Mouse (Mus musculus) E14TG2a.4 (cell line): ENCODE data around the gene Tchh.
"Not testable (repeated sequence)": the region's sequence is repeated elsewhere in the genome, so short reads cannot be mapped to it uniquely, and the experiment has no call there.

ENCODE experiments used
- H3K27me3 ChIP-seq: 2 replicates; pipeline ENCODE4 v1.6.1; 2014; ENCODE audit warnings: low read length, control low read depth; ENCODE audit not compliant: insufficient read depth
- H3K36me3 ChIP-seq: 2 replicates; pipeline ENCODE4 v1.6.1; 2014; ENCODE audit warnings: low read length, control low read depth; ENCODE audit not compliant: insufficient read depth
- H3K4me1 ChIP-seq: replicated peaks from 2 replicates; pipeline ENCODE4 v1.6.1; 2014; ENCODE audit warnings: low read depth, low read length, control low read depth
- H3K4me3 ChIP-seq: replicated peaks from 2 replicates; pipeline ENCODE4 v1.5.1; 2014; ENCODE audit warnings: mild to moderate bottlenecking, low read length
- H3K9me3 ChIP-seq: 2 replicates; pipeline ENCODE4 v1.6.1; 2014; ENCODE audit warnings: low read length, control low read depth
- CTCF ChIP-seq: conservative IDR thresholded peaks from 2 replicates; pipeline ENCODE4 v1.5.1; 2014; ENCODE audit warnings: low read length
- NANOG ChIP-seq: IDR thresholded peaks from 2 replicates; pipeline ENCODE4 v1.6.1; 2014; ENCODE audit warnings: borderline replicate concordance, low read length, mixed read lengths
- POU5F1 ChIP-seq: IDR thresholded peaks from 2 replicates; pipeline ENCODE4 v1.6.1; 2014; ENCODE audit warnings: low read length, borderline replicate concordance

The Tchh gene

DNA sequence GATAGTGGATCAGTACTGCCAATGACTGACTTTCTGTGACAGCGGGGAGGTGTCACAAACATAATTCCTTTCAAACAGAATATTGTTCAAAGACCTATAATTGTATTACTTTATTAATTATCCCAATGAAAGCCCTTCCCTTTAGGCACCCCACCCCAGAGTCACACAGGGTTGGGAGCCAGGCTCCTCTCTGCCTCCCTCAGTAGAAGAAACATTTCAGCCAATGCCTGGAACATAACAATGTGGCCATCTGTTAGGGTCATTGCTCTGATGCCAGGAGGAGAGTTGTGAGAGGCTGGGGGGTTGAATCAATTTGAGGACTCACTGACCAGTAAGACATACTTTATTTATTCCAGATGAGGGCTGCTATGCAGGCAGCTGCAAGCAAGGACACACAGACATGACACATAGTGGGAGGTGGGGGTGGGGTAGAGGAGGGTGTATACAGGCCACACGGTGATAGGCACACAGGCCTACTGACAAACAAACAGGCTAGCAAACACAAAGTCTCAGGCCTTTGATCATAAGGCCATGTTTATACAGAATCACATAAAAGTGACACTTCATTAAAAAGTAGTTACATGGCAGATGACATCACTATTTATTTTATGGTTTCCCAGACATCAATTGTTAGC is 40.0 kb downstream of the Tchh start:
- Histone ChIP-seq H3K4me3 (no peak overlapping the region), H3K9me3 (no peaks in the 10 kb centered on the region), H3K27me3 (no peaks in the 10 kb centered on the region), H3K36me3 (no peaks in the 10 kb centered on the region), H3K4me1 (no peaks in the 10 kb centered on the region)
- TF ChIP-seq CTCF (no peak), POU5F1 (no peak), NANOG (no peak)

GRCm38 (mm10) chr3:93485611-93486010 is 43.5 kb downstream of the Tchh start:
- H3K4me1 ChIP-seq: no peaks in the 10 kb centered on the region
- no peak for TF ChIP-seq POU5F1
- no peak for TF ChIP-seq NANOG
- TF ChIP-seq CTCF: no peak

DNA sequence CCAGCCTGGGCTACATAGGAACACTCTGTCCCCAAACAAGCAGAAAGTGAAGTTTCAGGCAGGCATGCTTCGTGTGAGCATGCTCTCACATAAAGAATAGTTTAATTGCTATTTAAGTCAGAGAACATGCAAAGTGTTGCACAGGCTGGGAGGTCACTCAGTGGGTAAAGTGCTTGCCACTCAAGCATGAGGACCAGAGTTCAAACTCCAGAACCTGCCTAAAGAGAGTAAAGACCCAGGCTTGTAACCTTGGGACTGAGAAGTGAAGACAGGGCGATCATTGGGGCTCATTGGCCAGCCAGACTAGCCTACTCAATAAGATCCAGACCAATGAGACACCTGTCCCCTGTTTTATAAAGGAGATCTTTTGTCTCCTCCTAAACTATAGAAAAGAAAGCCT is 46.4 kb downstream of the Tchh start:
- no peak for TF ChIP-seq NANOG
- Histone ChIP-seq H3K9me3 (no peaks in the 10 kb centered on the region), H3K4me3 (no peak overlapping the region), H3K4me1 (no peaks in the 10 kb centered on the region), H3K27me3 (no peaks in the 10 kb centered on the region; the same call in 1 of the 2 replicates), H3K36me3 (no peaks in the 10 kb centered on the region)

More at GRCm38 (mm10) chr3:93485611-93486010, 43.5 kb downstream of the Tchh start:
- H3K27me3 ChIP-seq: no peaks in the 10 kb centered on the region
- no peaks in the 10 kb centered on the region for H3K9me3 ChIP-seq
- H3K4me3 ChIP-seq: no peak overlapping the region
- no peaks in the 10 kb centered on the region for H3K36me3 ChIP-seq

GRCm38 (mm10) chr3:93492176-93492575 is 50.0 kb downstream of the Tchh start:
- Histone ChIP-seq H3K9me3 (no peaks in the 10 kb centered on the region), H3K27me3 (no peaks in the 10 kb centered on the region; the same call in 1 of the 2 replicates), H3K36me3 (no peaks in the 10 kb centered on the region), H3K4me3 (no peak overlapping the region), H3K4me1 (no peaks in the 10 kb centered on the region)
- TF ChIP-seq POU5F1: no peak
- no peak for TF ChIP-seq CTCF
- TF ChIP-seq NANOG: no peak

DNA sequence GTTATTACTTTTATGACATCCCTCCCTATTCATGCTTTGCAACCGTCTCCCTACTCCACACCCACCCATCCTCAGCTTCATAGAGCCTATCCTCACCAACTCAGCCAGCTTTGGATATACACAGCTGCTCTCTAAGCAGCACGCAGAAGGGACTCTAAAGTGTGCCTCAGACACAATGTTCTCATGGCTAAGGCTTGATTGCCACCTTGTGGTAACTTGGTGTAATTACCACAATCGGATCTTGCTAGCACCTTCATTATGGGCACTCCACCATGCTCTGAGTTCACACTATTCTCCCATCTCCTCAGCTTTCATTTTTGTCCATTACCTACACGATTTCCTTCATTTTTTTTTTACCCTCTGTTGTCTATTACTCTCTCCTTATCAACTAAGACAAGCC is 51.9 kb downstream of the Tchh start:
- Histone ChIP-seq H3K9me3 (no peaks in the 10 kb centered on the region), H3K36me3 (no peaks in the 10 kb centered on the region), H3K27me3 (no peaks in the 10 kb centered on the region; the same call in 1 of the 2 replicates), H3K4me3 (no peak overlapping the region), H3K4me1 (no peaks in the 10 kb centered on the region)
- TF ChIP-seq POU5F1 (no peak), CTCF (peak; percentile 43), NANOG (no peak)

GRCm38 (mm10) chr3:93494774-93495173 is 52.6 kb downstream of the Tchh start:
- H3K27me3 ChIP-seq, H3K36me3 ChIP-seq, H3K4me3 ChIP-seq, H3K4me1 ChIP-seq, H3K9me3 ChIP-seq: not testable (repeated sequence)

- H3K27me3 ChIP-seq: no peaks in the 10 kb centered on the region; the same call in 1 of the 2 replicates
- no peaks in the 10 kb centered on the region for H3K9me3 ChIP-seq
- no peaks in the 10 kb centered on the region for H3K4me1 ChIP-seq
- H3K36me3 ChIP-seq: no peaks in the 10 kb centered on the region
- no peak overlapping the region for H3K4me3 ChIP-seq
- TF ChIP-seq POU5F1 (no peak), NANOG (no peak), CTCF (no peak)
Observed at GRCm38 (mm10) chr3:93497131-93497530, 55.0 kb downstream of the Tchh start.
